Mouse (Mus musculus): ENCODE data around the gene Galntl6. TPM values are rescaled to one million over a fixed set of nuclear protein-coding genes. Genes with fewer than 3 reads are reported as not detected.

Galntl6 gene
- polyA plus RNA-seq, 1 experiment: 6.0 TPM

DNA sequence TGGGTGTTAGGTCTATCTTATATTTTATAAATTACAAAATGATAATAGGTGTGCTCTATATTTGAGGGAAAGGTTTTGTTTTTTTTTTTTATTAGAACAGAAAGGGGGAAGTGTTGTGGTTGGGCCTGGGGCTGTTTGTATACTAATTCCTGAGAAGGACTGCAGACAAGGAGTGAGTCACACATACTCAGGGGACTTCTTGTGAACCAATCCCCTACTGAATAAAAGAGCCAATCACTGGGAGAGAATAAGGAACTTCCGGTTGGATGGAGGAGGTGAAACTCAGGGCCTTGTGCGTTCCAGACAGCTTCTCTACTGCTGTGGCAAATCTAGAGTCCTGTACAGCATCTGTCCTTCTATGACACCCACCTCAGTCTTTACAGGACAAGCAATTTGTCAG is 1184.2 kb downstream of the Galntl6 start:
- Histone ChIP-seq H3K4me1 (ENCODE audit: control insufficient read depth, insufficient read depth, low read length) (no peaks in the 10 kb centered on the region), H3K27me3 (ENCODE audit: control insufficient read depth, insufficient read depth, low read length) (no peaks in the 10 kb centered on the region), H3K27ac (ENCODE audit: insufficient read depth, low read length) (no peak overlapping the region), H3K4me3 (replicated peaks; ENCODE audit: insufficient read depth, low read depth, low read length) (no peak overlapping the region)
- WGBS: 86% methylated on average over 2 of the region's 2 CpGs
- no peak for TF ChIP-seq POLR2A (IDR thresholded peaks at IDR 0.05; ENCODE audit: borderline replicate concordance, insufficient read depth, low read length)
- no peak for TF ChIP-seq CTCF (IDR thresholded peaks at IDR 0.05; ENCODE audit: borderline replicate concordance, insufficient read depth, low read depth, low read length)
- no peak for DNase-seq

- TF ChIP-seq CTCF (IDR thresholded peaks at IDR 0.05; ENCODE audit: borderline replicate concordance, insufficient read depth, low read depth, low read length): no peak
- no peak for TF ChIP-seq POLR2A (IDR thresholded peaks at IDR 0.05; ENCODE audit: borderline replicate concordance, insufficient read depth, low read length)
- H3K4me3 ChIP-seq (replicated peaks; ENCODE audit: insufficient read depth, low read depth, low read length): no peak overlapping the region
- no peak overlapping the region for H3K27ac ChIP-seq (ENCODE audit: insufficient read depth, low read length)
- H3K27me3 ChIP-seq (ENCODE audit: control insufficient read depth, insufficient read depth, low read length): no peaks in the 10 kb centered on the region
- no peaks in the 10 kb centered on the region for H3K4me1 ChIP-seq (ENCODE audit: control insufficient read depth, insufficient read depth, low read length)
- WGBS: 92% methylated on average over 13 of the region's 13 CpGs
- no peak for DNase-seq
Measured at GRCm38 (mm10) chr8:57724843-57725627, 1187.4 kb downstream of the Galntl6 start.

Other genes starting within 250 kb of the Galntl6 start
- gene BC030500, start 885 bp downstream of the Galntl6 start, polyA plus RNA-seq (2012; rRNA removed): 6.2 and 8.3 TPM in 2 replicates

Data from cerebellum, adult 2 months (tissue).